Mouse (Mus musculus): ENCODE measurements around the gene Mterf4. TPM values are rescaled to one million over a fixed set of nuclear protein-coding genes. Genes with fewer than 3 reads are reported as not detected.

Gene Mterf4
- total RNA-seq (2014; rRNA removed): 24.0 and 33.6 TPM in 2 replicates
- polyA plus RNA-seq (2015; fragmentation: Nextera tagmentation; extraction: Ambion mirVana): 23.2 and 23.9 TPM in 2 replicates

GRCm38 (mm10) chr1:93305581-93306337 lies at the start of gene Mterf4:
Gene Mterf4, minus strand, starts transcription at chr1:93305915.
- TF ChIP-seq CTCF (IDR thresholded peaks at IDR 0.05; ENCODE audit: low read depth): peak; percentile 22
- H3K4me2 ChIP-seq (ENCODE audit: low read depth, low read length): peak within 1 kb of the TSS; percentile 87
- peak within 1 kb of the TSS; percentile 65; the same call in 1 of the 2 replicates for H3K27ac ChIP-seq
- H3K9ac ChIP-seq (replicated peaks; ENCODE audit: low read length): peak within 1 kb of the TSS; percentile 77
- no peaks in the 10 kb centered on the region for H3K27me3 ChIP-seq (ENCODE audit: insufficient read depth, low read length)
- DNase-seq (ENCODE audit: low spot score) (peak; percentile 92), ATAC-seq (peak; percentile 95)
- no peaks in the 10 kb centered on the region for H3K4me1 ChIP-seq (ENCODE audit: insufficient read depth, low read length)
- WGBS: 8% methylated on average over 36 of the region's 36 CpGs
- peak within 1 kb of the TSS; percentile 87 for H3K4me3 ChIP-seq (ENCODE audit: low read length)
- H3K36me3 ChIP-seq (ENCODE audit: insufficient read depth, low read length): peaks cover 14% of the 10 kb centered on the region; the same call in 1 of the 2 replicates
- H3K9me3 ChIP-seq (ENCODE audit: low read length): no peaks in the 10 kb centered on the region

DNA sequence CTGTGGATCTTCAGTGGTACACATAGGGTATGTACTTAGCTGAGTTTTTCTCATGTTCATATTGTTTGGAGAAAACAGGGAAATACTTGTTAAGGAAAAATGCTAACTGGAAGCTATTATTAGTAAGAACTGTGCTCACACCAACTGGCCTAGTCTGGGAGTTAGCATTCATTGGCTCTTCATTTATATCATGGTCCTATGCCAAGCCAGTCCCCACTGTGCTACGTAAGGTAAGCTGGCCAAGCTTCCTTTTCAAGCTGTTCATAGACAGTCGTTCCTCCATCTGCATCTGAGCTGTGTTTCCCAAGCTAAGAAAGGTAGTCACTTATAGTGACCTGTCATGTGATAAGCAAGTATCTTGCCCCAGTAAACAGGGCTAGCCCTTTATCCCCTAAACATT lies 47.0 kb upstream of the Mterf4 start:
- H3K27me3 ChIP-seq (ENCODE audit: insufficient read depth, low read length): no peaks in the 10 kb centered on the region
- 76% methylated on average over 2 of the region's 2 CpGs for WGBS
- ATAC-seq (no peak), DNase-seq (ENCODE audit: low spot score) (no peak)
- no peak overlapping the region for H3K27ac ChIP-seq
- H3K4me3 ChIP-seq (ENCODE audit: low read length): no peak overlapping the region
- no peaks in the 10 kb centered on the region for H3K4me1 ChIP-seq (ENCODE audit: insufficient read depth, low read length)
- H3K9me3 ChIP-seq (ENCODE audit: low read length): no peaks in the 10 kb centered on the region
- no peak overlapping the region for H3K9ac ChIP-seq (replicated peaks; ENCODE audit: low read length)
- H3K4me2 ChIP-seq (ENCODE audit: low read depth, low read length): no peak overlapping the region
- H3K36me3 ChIP-seq (ENCODE audit: insufficient read depth, low read length): peaks cover 59% of the 10 kb centered on the region; the same call in 1 of the 2 replicates
- no peak for TF ChIP-seq CTCF (IDR thresholded peaks at IDR 0.05; ENCODE audit: low read depth)

DNA sequence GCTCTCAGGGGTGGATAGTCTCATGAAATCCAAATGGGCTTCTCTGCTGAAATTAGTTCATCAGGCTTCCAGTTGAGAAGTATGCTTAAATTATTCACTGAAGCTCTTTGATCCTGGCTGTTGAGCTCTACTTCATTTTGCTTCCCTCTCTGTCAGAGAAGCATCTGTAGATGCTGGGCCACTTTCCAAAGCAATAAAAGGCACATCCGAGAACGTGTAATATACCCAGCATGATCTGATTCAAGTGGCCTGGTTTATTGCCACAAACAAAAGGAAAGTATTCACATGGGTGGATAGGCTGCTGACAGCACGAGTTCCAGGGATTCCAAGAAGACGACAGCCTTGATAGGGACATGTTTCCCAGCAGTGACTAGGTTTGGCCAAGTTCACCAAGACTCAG lies 44.0 kb upstream of the Mterf4 start:
- H3K27me3 ChIP-seq (ENCODE audit: insufficient read depth, low read length): no peaks in the 10 kb centered on the region
- TF ChIP-seq CTCF (IDR thresholded peaks at IDR 0.05; ENCODE audit: low read depth): no peak
- DNase-seq (ENCODE audit: low spot score) (no peak), ATAC-seq (no peak)
- H3K27ac ChIP-seq: no peak overlapping the region
- H3K4me2 ChIP-seq (ENCODE audit: low read depth, low read length): no peak overlapping the region
- H3K9me3 ChIP-seq (ENCODE audit: low read length): no peaks in the 10 kb centered on the region
- no peaks in the 10 kb centered on the region for H3K4me1 ChIP-seq (ENCODE audit: insufficient read depth, low read length)
- WGBS: 49% methylated on average over 4 of the region's 4 CpGs
- peaks cover 45% of the 10 kb centered on the region; the same call in 1 of the 2 replicates for H3K36me3 ChIP-seq (ENCODE audit: insufficient read depth, low read length)
- H3K9ac ChIP-seq (replicated peaks; ENCODE audit: low read length): no peak overlapping the region
- H3K4me3 ChIP-seq (ENCODE audit: low read length): no peak overlapping the region

DNA sequence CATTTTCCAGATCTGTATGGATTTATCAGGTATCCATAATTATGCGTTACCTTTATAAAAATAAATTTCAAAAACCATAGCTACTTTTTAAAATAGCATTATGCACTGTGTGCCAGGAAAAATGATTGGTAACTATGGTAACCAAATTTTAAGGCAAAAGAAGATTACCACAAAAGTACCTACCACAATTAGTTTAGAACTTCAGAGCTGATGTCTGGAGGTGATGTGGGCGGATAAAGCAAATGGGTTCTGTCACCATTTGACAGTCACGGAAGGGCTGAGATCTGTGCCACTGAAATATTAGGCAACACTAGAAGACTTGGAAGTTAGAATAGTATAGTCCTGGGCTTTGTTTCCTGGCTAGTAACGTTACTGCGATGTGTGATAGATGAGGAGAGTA lies 41.5 kb upstream of the Mterf4 start:
- Histone ChIP-seq H3K4me1 (ENCODE audit: insufficient read depth, low read length) (peaks cover 8% of the 10 kb centered on the region), H3K27ac (no peak overlapping the region), H3K9ac (replicated peaks; ENCODE audit: low read length) (no peak overlapping the region), H3K9me3 (ENCODE audit: low read length) (no peaks in the 10 kb centered on the region), H3K4me3 (ENCODE audit: low read length) (no peak overlapping the region), H3K36me3 (ENCODE audit: insufficient read depth, low read length) (peaks cover 22% of the 10 kb centered on the region; the same call in 1 of the 2 replicates), H3K4me2 (ENCODE audit: low read depth, low read length) (no peak overlapping the region), H3K27me3 (ENCODE audit: insufficient read depth, low read length) (no peaks in the 10 kb centered on the region)
- no peak for ATAC-seq
- TF ChIP-seq CTCF (IDR thresholded peaks at IDR 0.05; ENCODE audit: low read depth): no peak
- 91% methylated on average over 5 of the region's 5 CpGs for WGBS
- no peak for DNase-seq (ENCODE audit: low spot score)

GRCm38 (mm10) chr1:93343504-93344047 lies 37.9 kb upstream of the Mterf4 start:
- DNase-seq (ENCODE audit: low spot score): peak; percentile 99
- TF ChIP-seq CTCF (IDR thresholded peaks at IDR 0.05; ENCODE audit: low read depth): peak; percentile 64
- Histone ChIP-seq H3K27ac (peak overlapping the region; percentile 75; the same call in 1 of the 2 replicates), H3K36me3 (ENCODE audit: insufficient read depth, low read length) (no peaks in the 10 kb centered on the region), H3K9me3 (ENCODE audit: low read length) (no peaks in the 10 kb centered on the region), H3K9ac (replicated peaks; ENCODE audit: low read length) (peak overlapping the region; percentile 79), H3K4me3 (ENCODE audit: low read length) (peak overlapping the region; percentile 66), H3K4me2 (ENCODE audit: low read depth, low read length) (peak overlapping the region; percentile 64), H3K4me1 (ENCODE audit: insufficient read depth, low read length) (peaks cover 8% of the 10 kb centered on the region), H3K27me3 (ENCODE audit: insufficient read depth, low read length) (no peaks in the 10 kb centered on the region)
- ATAC-seq: peak; percentile 96
- under 1% methylated on average over 39 of the region's 39 CpGs for WGBS

- under 1% methylated on average over 63 of the region's 63 CpGs for WGBS
- no peaks in the 10 kb centered on the region for H3K27me3 ChIP-seq (ENCODE audit: insufficient read depth, low read length)
- peaks cover 8% of the 10 kb centered on the region for H3K4me1 ChIP-seq (ENCODE audit: insufficient read depth, low read length)
- H3K36me3 ChIP-seq (ENCODE audit: insufficient read depth, low read length): no peaks in the 10 kb centered on the region
- peak within 1 kb of the TSS; percentile 75 for H3K27ac ChIP-seq
- no peaks in the 10 kb centered on the region for H3K9me3 ChIP-seq (ENCODE audit: low read length)
- peak within 1 kb of the TSS; percentile 79 for H3K9ac ChIP-seq (replicated peaks; ENCODE audit: low read length)
- peak within 1 kb of the TSS; percentile 64 for H3K4me2 ChIP-seq (ENCODE audit: low read depth, low read length)
- ATAC-seq: peak; percentile 95
- no peak for TF ChIP-seq CTCF (IDR thresholded peaks at IDR 0.05; ENCODE audit: low read depth)
- peak within 1 kb of the TSS; percentile 66 for H3K4me3 ChIP-seq (ENCODE audit: low read length)
- peak; percentile 98 for DNase-seq (ENCODE audit: low spot score)
These were observed 37.2 kb upstream of the Mterf4 start, which contains the start of the genes Ppp1r7 and Pask for GRCm38 (mm10) chr1:93342648-93343503. Gene Ppp1r7, plus strand, starts transcription at chr1:93342854. Gene Pask, minus strand, starts transcription at chr1:93343482.

All from hindbrain, postnatal 0 days (tissue).